Mouse (Mus musculus): ENCODE data around the gene Gm20547.

- TF ChIP-seq CTCF (IDR thresholded peaks at IDR 0.05; ENCODE audit: low read depth) (no peak; the same call in 1 of the 2 replicates), EP300 (optimal IDR thresholded peaks at IDR 0.05) (no peak)
Measured at GRCm38 (mm10) chr17:34899053-34899889, 17.4 kb upstream of the Gm20547 start.
